Mouse (Mus musculus): ENCODE data around the gene Srebf1. TPM values are rescaled to one million over a fixed set of nuclear protein-coding genes. Genes with fewer than 3 reads are reported as not detected.

The Srebf1 gene
- polyA plus RNA-seq, 1 experiment from 2014 or later: 78.7 TPM

GRCm38 (mm10) chr11:60150677-60151076 lies 71.7 kb downstream of the Srebf1 start:
- no peak overlapping the region for H3K27ac ChIP-seq (ENCODE audit: low read depth, low read length)
- peaks cover 16% of the 10 kb centered on the region for H3K4me1 ChIP-seq (replicated peaks; ENCODE audit: control insufficient read depth, insufficient read depth, low read length)
- no peak overlapping the region for H3K9ac ChIP-seq (ENCODE audit: low read depth, low read length)
- H3K4me2 ChIP-seq: no peak overlapping the region
- WGBS: 90% methylated on average over 3 of the region's 3 CpGs
- H3K36me3 ChIP-seq (ENCODE audit: control insufficient read depth, insufficient read depth, low read length): peaks cover 9% of the 10 kb centered on the region
- no peak overlapping the region for H3K4me3 ChIP-seq (ENCODE audit: low read depth, low read length)
- no peaks in the 10 kb centered on the region for H3K9me3 ChIP-seq (ENCODE audit: control insufficient read depth, low read length)
- DNase-seq (ENCODE audit: low spot score): no peak
- ATAC-seq (replicated peaks; ENCODE audit: low FRiP score): no peak
- H3K27me3 ChIP-seq (replicated peaks; ENCODE audit: control insufficient read depth, insufficient read depth, low read length): no peaks in the 10 kb centered on the region

Small RNA genes lying within 50 kb of the gene (microRNA-seq; reads per million reads assigned to microRNA genes)
- gene Mir6921 (ENCODE audit: borderline number of aligned reads): not detected
- gene Mir6922 (ENCODE audit: borderline number of aligned reads): not detected

Other genes starting within 250 kb of the Srebf1 start
- gene Pemt, start 176.1 kb downstream of the Srebf1 start, polyA plus RNA-seq (2014; fragmentation: Nextera tagmentation; extraction: Ambion mirVana): 9.4 and 12.6 TPM in 2 replicates
- gene Rai1, start 117.6 kb downstream of the Srebf1 start, polyA plus RNA-seq (2014; fragmentation: Nextera tagmentation; extraction: Ambion mirVana): 18.6 and 24.2 TPM in 2 replicates
- gene Tom1l2, start 130.3 kb upstream of the Srebf1 start, polyA plus RNA-seq (2014; fragmentation: Nextera tagmentation; extraction: Ambion mirVana): 12.6 and 12.8 TPM in 2 replicates
- 1.3 and 1.6 TPM in 2 replicates for gene Drc3, start 130.7 kb upstream of the Srebf1 start, polyA plus RNA-seq (2014; fragmentation: Nextera tagmentation; extraction: Ambion mirVana)
- gene Gid4, start 194.6 kb upstream of the Srebf1 start, polyA plus RNA-seq (2014; fragmentation: Nextera tagmentation; extraction: Ambion mirVana): 24.7 and 28.5 TPM in 2 replicates
- gene Atpaf2, start 195.9 kb upstream of the Srebf1 start, polyA plus RNA-seq (2014; fragmentation: Nextera tagmentation; extraction: Ambion mirVana): 70.2 and 70.6 TPM in 2 replicates
- 98.5 and 105 TPM in 2 replicates for gene Drg2, start 232.0 kb upstream of the Srebf1 start, polyA plus RNA-seq (2014; fragmentation: Nextera tagmentation; extraction: Ambion mirVana)
- gene Myo15, start 246.8 kb upstream of the Srebf1 start, polyA plus RNA-seq (2014; fragmentation: Nextera tagmentation; extraction: Ambion mirVana): 0.34 and 0.52 TPM in 2 replicates

Measured in liver, embryonic 11.5 days (tissue).